In the genomic region with DNA sequence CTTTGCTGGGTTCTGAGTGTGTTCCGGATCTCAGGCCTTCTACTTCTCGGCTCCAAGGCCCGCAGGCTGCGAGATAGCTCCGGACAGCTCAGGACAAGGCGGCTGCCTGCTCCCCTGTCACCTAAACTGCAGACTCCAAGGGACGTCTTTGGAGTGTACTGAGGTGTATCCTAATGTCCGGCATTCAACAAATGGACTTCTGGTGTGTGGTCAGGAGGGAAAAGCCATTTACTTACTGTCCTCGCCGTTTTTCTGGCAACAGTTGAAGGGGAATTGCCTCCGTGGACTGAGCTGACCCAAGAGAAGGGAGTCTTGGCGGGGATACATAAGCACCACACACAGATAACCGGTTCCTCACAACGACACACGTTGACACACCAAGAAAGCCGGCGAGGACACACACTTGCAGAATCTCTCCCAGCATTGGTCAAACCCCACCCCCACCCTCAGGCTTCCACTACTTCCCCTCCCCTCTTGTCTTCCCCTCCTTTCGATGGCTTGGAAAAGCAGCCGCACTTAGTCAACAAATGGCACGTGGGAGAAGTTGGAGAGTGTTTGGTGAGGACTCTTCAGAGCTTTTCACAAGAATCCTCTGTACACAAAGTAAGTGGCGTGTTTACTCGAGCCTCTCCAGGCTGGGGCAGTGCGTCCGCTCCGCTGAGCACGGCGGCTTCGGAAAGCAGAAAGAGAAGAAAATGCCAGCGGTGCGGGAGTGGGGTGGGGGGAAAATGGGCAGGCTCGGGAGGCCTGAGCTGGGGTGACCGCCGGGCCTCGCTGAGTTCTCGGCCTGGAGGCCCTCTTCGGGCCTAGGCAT, we compare ENCODE assay signal across 9 mouse cellular contexts. TPM values are rescaled to one million over a fixed set of nuclear protein-coding genes. Genes with fewer than 3 reads are reported as not detected.
DNase-seq lines count a peak whose midpoint lies in the region; ATAC-seq and TF ChIP-seq lines count a peak whose summit lies in the region.
"Had no signal": no experiment of that assay in that cellular context is flagged by ENCODE, and none has a peak within 500 bp of the region (broad histone marks: within the 10 kb centered on the region; RNA-seq: fewer than 3 reads in every experiment).

No protein-coding gene starts in this region.

- no peak for DNase-seq in kidney, adult 2 months
- DNase-seq in forebrain, embryonic 11.5 days (ENCODE audit: low spot score): peak; percentile 78
- peak; percentile 69 for DNase-seq in neural tube, embryonic 10.5 days (ENCODE audit: extremely low spot score, low spot score)
- DNase-seq in frontal cortex, adult 2 months (ENCODE audit: extremely low spot score in 1 of 2, low spot score in 1 of 2): no peak
- DNase-seq in right cerebral cortex, postnatal 36 days (ENCODE audit: low spot score in 2 of 2): no peak
- DNase-seq in left cerebral cortex, adult 8-10 months (ENCODE audit: low spot score in 2 of 2): no peak

- H3K4me2 ChIP-seq in kidney, embryonic 15.5 days: peak overlapping the region; percentile 57
- H3K4me2 ChIP-seq in forebrain, embryonic 11.5 days (ENCODE audit: low read depth, low read length, severe bottlenecking): peak overlapping the region; percentile 93
- peak overlapping the region; percentile 57 for H3K4me2 ChIP-seq in limb, embryonic 15.5 days

- peaks cover 99% of the 10 kb centered on the region for H3K27me3 ChIP-seq in kidney, embryonic 15.5 days
- peaks cover 15% of the 10 kb centered on the region for H3K27me3 ChIP-seq in kidney, adult 2 months (replicated peaks; ENCODE audit: control insufficient read depth, insufficient read depth, low read length)
- peaks cover 19% of the 10 kb centered on the region for H3K27me3 ChIP-seq in forebrain, embryonic 11.5 days (ENCODE audit: control insufficient read depth, insufficient read depth, low read length)
- H3K27me3 ChIP-seq in limb, embryonic 15.5 days: peaks cover 95% of the 10 kb centered on the region
- H3K27me3 ChIP-seq: Patski had no signal

- WGBS in kidney, embryonic 15.5 days: 1% methylated on average over 36 of the region's 36 CpGs
- 7% methylated on average over 36 of the region's 36 CpGs for WGBS in kidney, adult 2 months
- WGBS in forebrain, embryonic 11.5 days: under 1% methylated on average over 36 of the region's 36 CpGs
- WGBS in limb, embryonic 15.5 days: 3% methylated on average over 36 of the region's 36 CpGs

- no peaks in the 10 kb centered on the region for H3K9me3 ChIP-seq in kidney, embryonic 15.5 days (replicated peaks)
- no peaks in the 10 kb centered on the region for H3K9me3 ChIP-seq in forebrain, embryonic 11.5 days (ENCODE audit: control insufficient read depth, low read length)
- H3K9me3 ChIP-seq in limb, embryonic 15.5 days: no peaks in the 10 kb centered on the region

- H3K36me3 ChIP-seq in kidney, embryonic 15.5 days: no peaks in the 10 kb centered on the region
- H3K36me3 ChIP-seq in kidney, adult 2 months (ENCODE audit: control insufficient read depth, insufficient read depth, low read length): no peaks in the 10 kb centered on the region
- H3K36me3 ChIP-seq in forebrain, embryonic 11.5 days (ENCODE audit: control insufficient read depth, insufficient read depth, low read length): no peaks in the 10 kb centered on the region
- no peaks in the 10 kb centered on the region for H3K36me3 ChIP-seq in limb, embryonic 15.5 days

- no peak overlapping the region for H3K27ac ChIP-seq in kidney, embryonic 15.5 days
- no peak overlapping the region for H3K27ac ChIP-seq in kidney, adult 2 months (ENCODE audit: insufficient read depth, low read depth, low read length)
- peak overlapping the region; percentile 95 for H3K27ac ChIP-seq in forebrain, embryonic 11.5 days (ENCODE audit: low read depth, low read length)
- H3K27ac ChIP-seq in limb, embryonic 15.5 days: no peak overlapping the region

- no peak for ATAC-seq in kidney, embryonic 15.5 days (replicated peaks; ENCODE audit: low FRiP score)
- ATAC-seq in forebrain, embryonic 11.5 days (replicated peaks; ENCODE audit: low FRiP score): peak; percentile 0
- peak; percentile 20; the same call in 1 of the 2 replicates for ATAC-seq in limb, embryonic 15.5 days (ENCODE audit: insufficient number of reproducible peaks, low FRiP score, low TSS enrichment, low read depth)
- ATAC-seq: Patski had no signal

- no peak for TF ChIP-seq POLR2A in kidney, adult 2 months (IDR thresholded peaks at IDR 0.05; ENCODE audit: low read depth, low read length)

- H3K9ac ChIP-seq in kidney, embryonic 15.5 days: no peak overlapping the region
- H3K9ac ChIP-seq in forebrain, embryonic 11.5 days (ENCODE audit: low read length): peak overlapping the region; percentile 98
- no peak overlapping the region for H3K9ac ChIP-seq in limb, embryonic 15.5 days

- no peak for TF ChIP-seq CTCF in kidney, adult 2 months (conservative IDR thresholded peaks at IDR 0.05; ENCODE audit: insufficient read depth, insufficient read length, low read depth, low read length)

- peaks cover 51% of the 10 kb centered on the region for H3K4me1 ChIP-seq in kidney, embryonic 15.5 days
- peaks cover 8% of the 10 kb centered on the region; the same call in 1 of the 2 replicates for H3K4me1 ChIP-seq in kidney, adult 2 months (ENCODE audit: control insufficient read depth, insufficient read depth, low read length)
- peaks cover 23% of the 10 kb centered on the region for H3K4me1 ChIP-seq in forebrain, embryonic 11.5 days (replicated peaks; ENCODE audit: control insufficient read depth, insufficient read depth, low read length)
- H3K4me1 ChIP-seq in limb, embryonic 15.5 days: peaks cover 37% of the 10 kb centered on the region

- peak overlapping the region; percentile 40 for H3K4me3 ChIP-seq in kidney, embryonic 15.5 days (replicated peaks)
- H3K4me3 ChIP-seq in kidney, adult 2 months (ENCODE audit: insufficient read depth, low read depth, low read length): no peak overlapping the region
- peak overlapping the region; percentile 84 for H3K4me3 ChIP-seq in forebrain, embryonic 11.5 days (ENCODE audit: low read depth, low read length)
- peak overlapping the region; percentile 34 for H3K4me3 ChIP-seq in limb, embryonic 15.5 days

RNA-seq across cellular contexts. Expression of gene Pax6, which starts 5.6 kb away (rescaled TPM):
- polyA plus RNA-seq in kidney, embryonic 15.5 days (2015; fragmentation: Nextera tagmentation; extraction: Ambion mirVana): 0.18 and 0.19 TPM in 2 replicates
- polyA plus RNA-seq in kidney, adult 2 months (2012; rRNA removed): not detected in 2 replicates
- polyA plus RNA-seq in forebrain, embryonic 11.5 days (2014; fragmentation: Nextera tagmentation; extraction: Ambion mirVana): 97.2 and 103 TPM in 2 replicates
- 0.26 and 0.36 TPM in 2 replicates for polyA plus RNA-seq in limb, embryonic 15.5 days (2015; fragmentation: Nextera tagmentation; extraction: Ambion mirVana)
- 40.3 and 47.5 TPM in 2 replicates for polyA plus RNA-seq in frontal cortex, adult 2 months (2012; rRNA removed)
- total RNA-seq in left cerebral cortex, adult 8-10 months (2022): 10 to 100 TPM in 3 of 4 experiments, 1 to 10 TPM in 1; 9.3 to 12.0 (median 11.3) TPM
- polyA plus RNA-seq: Patski had no signal

Comparison
In these comparisons a context has a peak if more than half of its experiments do, and no peak if none do; other contexts are left out.
1. DNase-seq: peak in forebrain, embryonic 11.5 days (single experiment) and neural tube, embryonic 10.5 days (single experiment); none in kidney, adult 2 months (single experiment), frontal cortex, adult 2 months (0 of 2), right cerebral cortex, postnatal 36 days (0 of 2) and left cerebral cortex, adult 8-10 months (0 of 2).
2. RNA of gene Pax6, which starts 5.6 kb away (polyA plus RNA-seq): 97.2 to 103 TPM in forebrain, embryonic 11.5 days and 40.3 to 47.5 TPM in frontal cortex, adult 2 months; 0.26 to 0.36 TPM in limb, embryonic 15.5 days, 0.18 to 0.19 TPM in kidney, embryonic 15.5 days and not detected in kidney, adult 2 months; every median in the first group is over 10 times any median in the second.
3. Peak in every context shown above with its lines, with median percentiles within 50 percentile points of each other: H3K4me2 ChIP-seq.